Mouse (Mus musculus): ENCODE data around the gene Zfc3h1. TPM values are rescaled to one million over a fixed set of nuclear protein-coding genes. Genes with fewer than 3 reads are reported as not detected.
A peak's percentile ranks its signal among the peaks of the same experiment; 100 is the strongest.

Gene Zfc3h1
- total RNA-seq, 1 experiment: 31.3 TPM

DNA sequence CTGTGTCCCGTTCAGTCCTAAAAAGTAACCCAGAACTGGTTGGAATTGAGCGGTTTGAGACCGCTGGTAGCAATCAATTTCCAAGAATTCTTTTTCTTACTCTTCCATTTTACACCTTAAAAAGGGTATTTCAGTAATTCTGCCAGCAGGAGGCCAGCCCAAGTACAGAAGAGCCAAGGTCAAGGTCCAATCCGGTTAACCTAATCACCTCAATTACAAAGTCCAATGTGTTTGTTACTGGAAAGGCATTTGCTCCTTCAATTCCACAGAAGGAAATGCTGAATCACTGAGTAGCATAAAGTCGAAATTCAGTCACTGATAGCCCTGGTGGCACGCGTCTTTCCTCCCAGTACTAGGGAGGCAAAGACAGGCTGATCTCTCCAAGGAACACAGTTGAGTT lies 25.7 kb upstream of the Zfc3h1 start:
- Histone ChIP-seq H3K9me3 (ENCODE audit: control insufficient read depth, insufficient read depth, low read depth, low read length) (no peaks in the 10 kb centered on the region), H3K9ac (ENCODE audit: insufficient read depth, low read depth, low read length, poor library complexity, severe bottlenecking) (peak overlapping the region; percentile 42; the same call in 1 of the 2 replicates), H3K36me3 (ENCODE audit: control insufficient read depth, insufficient read depth, low read length, poor library complexity, severe bottlenecking) (peaks cover 2% of the 10 kb centered on the region; the same call in 1 of the 2 replicates), H3K27ac (ENCODE audit: insufficient read depth, low read depth, low read length, poor library complexity, severe bottlenecking) (peak overlapping the region; percentile 56; the same call in 1 of the 2 replicates), H3K4me1 (ENCODE audit: control insufficient read depth in 2 of 2, insufficient read depth in 2 of 2, low read length in 2 of 2, poor library complexity in 1 of 2) (peaks cover 4% of the 10 kb centered on the region in 2 experiments; a peak in 2 of 4 replicates), H3K4me3 (ENCODE audit: insufficient read depth in 1 of 2, low read depth in 1 of 2, low read length in 2 of 2, poor library complexity in 1 of 2, severe bottlenecking in 1 of 2) (peak overlapping the region in 1 of 2 experiments; percentile 59; a peak in 2 of 4 replicates)
- TF ChIP-seq MAFK (IDR thresholded peaks at IDR 0.05; ENCODE audit: insufficient read depth, low read depth, low read length) (no peak; the same call in 1 of the 2 replicates), CHD2 (IDR thresholded peaks at IDR 0.05; ENCODE audit: low read depth, low read length) (no peak), ZNF384 (IDR thresholded peaks at IDR 0.05; ENCODE audit: low read depth, low read length) (no peak), HCFC1 (IDR thresholded peaks at IDR 0.05; ENCODE audit: borderline replicate concordance, insufficient read depth, low read length) (no peak), ZC3H11A (IDR thresholded peaks at IDR 0.05; ENCODE audit: borderline replicate concordance, low read depth, low read length) (no peak)
- in situ Hi-C loops (cut with MboI; ENCODE audit: low sequenced_read_pairs in 2 of 2, unreplicated experiment in 2 of 2): no loop called here
- DNase-seq (ENCODE audit: low read depth, low spot score): no peak

DNA sequence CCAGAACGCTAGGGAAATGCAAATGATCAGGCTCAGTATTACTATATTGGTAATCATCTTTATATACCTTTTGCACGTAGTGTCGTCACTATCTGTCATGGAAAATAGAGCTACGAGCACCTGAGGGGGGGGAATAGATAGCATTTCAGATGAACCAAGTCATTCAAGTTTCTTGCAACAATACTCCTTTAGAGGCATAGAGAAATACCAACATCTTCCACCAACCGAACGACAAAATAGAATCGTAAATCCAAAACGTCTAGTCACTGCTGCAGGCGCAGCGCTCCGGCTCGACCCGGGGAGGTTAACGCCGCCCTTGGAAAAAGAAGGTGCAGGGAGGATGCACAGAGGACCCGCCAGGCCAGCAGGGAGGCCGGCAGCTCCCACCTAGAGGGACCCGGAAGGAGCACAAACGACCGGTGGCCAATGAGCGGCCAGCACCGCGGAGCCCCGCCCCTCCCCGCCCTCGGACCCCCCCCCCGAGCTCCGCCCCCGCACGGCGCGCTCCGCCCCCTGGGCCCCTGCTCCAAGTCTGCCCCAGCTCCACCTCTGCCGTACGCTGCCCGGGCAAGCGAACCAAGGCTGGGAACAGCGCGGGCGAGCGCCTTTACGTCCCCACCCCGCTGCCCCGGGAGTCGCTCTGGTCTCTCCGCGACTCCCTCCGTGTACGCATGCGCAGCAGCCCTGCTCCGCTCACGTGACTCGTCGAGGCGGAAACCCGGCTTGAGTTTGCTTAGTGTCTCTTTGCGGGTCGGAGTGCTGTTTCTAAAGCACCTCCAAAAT lies 22.7 kb upstream of the Zfc3h1 start, which contains the start of gene Tmem19:
Gene Tmem19 (minus strand): TSS at position 662 of the 783 bp plus-strand sequence.
- in situ Hi-C loops (cut with MboI; ENCODE audit: low sequenced_read_pairs in 2 of 2, unreplicated experiment in 2 of 2): no loop called here
- DNase-seq (ENCODE audit: low read depth, low spot score): peak; percentile 97
- Histone ChIP-seq H3K4me3 (ENCODE audit: insufficient read depth in 1 of 2, low read depth in 1 of 2, low read length in 2 of 2, poor library complexity in 1 of 2, severe bottlenecking in 1 of 2) (peak within 1 kb of the TSS; percentile 81 to 90), H3K9me3 (ENCODE audit: control insufficient read depth, insufficient read depth, low read depth, low read length) (no peaks in the 10 kb centered on the region), H3K36me3 (ENCODE audit: control insufficient read depth, insufficient read depth, low read length, poor library complexity, severe bottlenecking) (peaks cover 1% of the 10 kb centered on the region; the same call in 1 of the 2 replicates), H3K4me1 (ENCODE audit: control insufficient read depth in 2 of 2, insufficient read depth in 2 of 2, low read length in 2 of 2, poor library complexity in 1 of 2) (peaks cover 0 to 5% of the 10 kb centered on the region in 2 experiments; a peak in 2 of 4 replicates), H3K9ac (ENCODE audit: insufficient read depth, low read depth, low read length, poor library complexity, severe bottlenecking) (peak within 1 kb of the TSS; percentile 76), H3K27ac (ENCODE audit: insufficient read depth, low read depth, low read length, poor library complexity, severe bottlenecking) (peak within 1 kb of the TSS; percentile 57)
- TF ChIP-seq CHD2 (IDR thresholded peaks at IDR 0.05; ENCODE audit: low read depth, low read length) (no peak), ZNF384 (IDR thresholded peaks at IDR 0.05; ENCODE audit: low read depth, low read length) (no peak), HCFC1 (IDR thresholded peaks at IDR 0.05; ENCODE audit: borderline replicate concordance, insufficient read depth, low read length) (peak; percentile 25; the same call in 1 of the 2 replicates), ZC3H11A (IDR thresholded peaks at IDR 0.05; ENCODE audit: borderline replicate concordance, low read depth, low read length) (no peak)

DNA sequence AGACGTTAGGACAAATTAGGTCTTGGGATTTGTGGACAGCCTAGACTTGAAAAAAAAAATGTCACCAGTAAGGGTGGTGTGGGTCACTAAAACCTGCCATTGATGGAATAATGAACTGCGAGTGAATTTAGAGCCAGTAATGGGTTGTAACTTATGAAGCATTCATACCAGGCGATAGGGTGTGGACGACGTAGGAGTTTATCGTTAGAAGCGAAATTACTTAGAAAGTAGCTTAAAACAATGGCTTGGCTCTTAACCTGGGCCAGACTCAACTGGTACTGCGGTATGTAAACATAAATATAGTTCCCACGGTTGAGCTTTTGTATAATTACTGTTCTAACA lies 22.2 kb upstream of the Zfc3h1 start:
- Histone ChIP-seq H3K27ac (ENCODE audit: insufficient read depth, low read depth, low read length, poor library complexity, severe bottlenecking) (peak overlapping the region; percentile 57; the same call in 1 of the 2 replicates), H3K9ac (ENCODE audit: insufficient read depth, low read depth, low read length, poor library complexity, severe bottlenecking) (peak overlapping the region; percentile 66; the same call in 1 of the 2 replicates), H3K36me3 (ENCODE audit: control insufficient read depth, insufficient read depth, low read length, poor library complexity, severe bottlenecking) (no peaks in the 10 kb centered on the region), H3K4me3 (ENCODE audit: insufficient read depth in 1 of 2, low read depth in 1 of 2, low read length in 2 of 2, poor library complexity in 1 of 2, severe bottlenecking in 1 of 2) (peak overlapping the region; percentile 81 to 90), H3K9me3 (ENCODE audit: control insufficient read depth, insufficient read depth, low read depth, low read length) (no peaks in the 10 kb centered on the region), H3K4me1 (ENCODE audit: control insufficient read depth in 2 of 2, insufficient read depth in 2 of 2, low read length in 2 of 2, poor library complexity in 1 of 2) (peaks cover 0 to 5% of the 10 kb centered on the region in 2 experiments; a peak in 2 of 4 replicates)
- in situ Hi-C loops (cut with MboI; ENCODE audit: low sequenced_read_pairs in 2 of 2, unreplicated experiment in 2 of 2): no loop called here
- DNase-seq (ENCODE audit: low read depth, low spot score): no peak
- TF ChIP-seq HCFC1 (IDR thresholded peaks at IDR 0.05; ENCODE audit: borderline replicate concordance, insufficient read depth, low read length): no peak
- TF ChIP-seq ZNF384 (IDR thresholded peaks at IDR 0.05; ENCODE audit: low read depth, low read length): no peak
- no peak for TF ChIP-seq ZC3H11A (IDR thresholded peaks at IDR 0.05; ENCODE audit: borderline replicate concordance, low read depth, low read length)
- no peak for TF ChIP-seq MAFK (IDR thresholded peaks at IDR 0.05; ENCODE audit: insufficient read depth, low read depth, low read length)
- no peak for TF ChIP-seq CHD2 (IDR thresholded peaks at IDR 0.05; ENCODE audit: low read depth, low read length)

- Histone ChIP-seq H3K27ac (ENCODE audit: insufficient read depth, low read depth, low read length, poor library complexity, severe bottlenecking) (no peak overlapping the region), H3K4me3 (ENCODE audit: insufficient read depth in 1 of 2, low read depth in 1 of 2, low read length in 2 of 2, poor library complexity in 1 of 2, severe bottlenecking in 1 of 2) (peak overlapping the region in 1 of 2 experiments; percentile 90; a peak in 2 of 4 replicates), H3K36me3 (ENCODE audit: control insufficient read depth, insufficient read depth, low read length, poor library complexity, severe bottlenecking) (no peaks in the 10 kb centered on the region), H3K4me1 (ENCODE audit: control insufficient read depth in 2 of 2, insufficient read depth in 2 of 2, low read length in 2 of 2, poor library complexity in 1 of 2) (peaks cover 0 to 5% of the 10 kb centered on the region in 2 experiments; a peak in 2 of 4 replicates), H3K9me3 (ENCODE audit: control insufficient read depth, insufficient read depth, low read depth, low read length) (no peaks in the 10 kb centered on the region), H3K9ac (ENCODE audit: insufficient read depth, low read depth, low read length, poor library complexity, severe bottlenecking) (peak overlapping the region; percentile 53; the same call in 1 of the 2 replicates)
- in situ Hi-C loops (cut with MboI; ENCODE audit: low sequenced_read_pairs in 2 of 2, unreplicated experiment in 2 of 2): no loop called here
- DNase-seq (ENCODE audit: low read depth, low spot score): no peak
- TF ChIP-seq HCFC1 (IDR thresholded peaks at IDR 0.05; ENCODE audit: borderline replicate concordance, insufficient read depth, low read length): no peak
- TF ChIP-seq MAFK (IDR thresholded peaks at IDR 0.05; ENCODE audit: insufficient read depth, low read depth, low read length): no peak
- no peak for TF ChIP-seq CHD2 (IDR thresholded peaks at IDR 0.05; ENCODE audit: low read depth, low read length)
- TF ChIP-seq ZC3H11A (IDR thresholded peaks at IDR 0.05; ENCODE audit: borderline replicate concordance, low read depth, low read length): no peak
- no peak for TF ChIP-seq ZNF384 (IDR thresholded peaks at IDR 0.05; ENCODE audit: low read depth, low read length)
These were observed 21.6 kb upstream of the Zfc3h1 start for GRCm38 (mm10) chr10:115363151-115363550.
